Mouse (Mus musculus) myocyte (in vitro differentiated cells): ENCODE results near the gene Oprl1. TPM values are rescaled to one million over a fixed set of nuclear protein-coding genes. Genes with fewer than 3 reads are reported as not detected.

ENCODE experiments used
- H3K27me3 ChIP-seq: one replicate; pipeline ENCODE4 v1.6.1; 2011; ENCODE audit not compliant: control insufficient read depth, insufficient read depth, insufficient read length
- H3K36me3 ChIP-seq: one replicate; pipeline ENCODE4 v1.6.1; 2011; ENCODE audit not compliant: control insufficient read depth, insufficient read depth
- H3K4me2 ChIP-seq: one replicate; pipeline ENCODE4 v1.6.1; 2011; ENCODE audit warnings: low read depth, control low read depth
- H3K4me3 ChIP-seq: one replicate; pipeline ENCODE4 v1.5.1; 2011; ENCODE audit warnings: mild to moderate bottlenecking, control low read depth, moderate library complexity
- H3K79me2 ChIP-seq: one replicate; pipeline ENCODE4 v1.6.1; 2011; ENCODE audit not compliant: control insufficient read depth, insufficient read depth
- H3ac ChIP-seq: one replicate; pipeline ENCODE4 v1.6.1; 2011; ENCODE audit not compliant: control insufficient read depth, insufficient read length
- CEBPB ChIP-seq: IDR thresholded peaks from 2 replicates; pipeline ENCODE4 v1.6.1; 2011; ENCODE audit warnings: mild to moderate bottlenecking, moderate library complexity; ENCODE audit not compliant: poor library complexity, insufficient read depth, severe bottlenecking
- E2F4 ChIP-seq: IDR thresholded peaks from one replicate; pipeline ENCODE4 v1.6.1; 2011; ENCODE audit warnings: mild to moderate bottlenecking, control low read depth, moderate library complexity; ENCODE audit not compliant: insufficient read depth
- MAX ChIP-seq: IDR thresholded peaks from one replicate; pipeline ENCODE4 v1.6.1; 2011; ENCODE audit warnings: low read depth, mild to moderate bottlenecking, control low read depth
- MYOD1 ChIP-seq, 3 experiments: IDR thresholded peaks; one replicate each; pipeline ENCODE4 v1.6.1; 2011; ENCODE audit warnings: control low read depth in 2 of 3, low read depth in 2 of 3, mild to moderate bottlenecking in 2 of 3, moderate library complexity in 1 of 3; ENCODE audit not compliant: insufficient read length in 2 of 3, control insufficient read depth in 1 of 3
- MYOG ChIP-seq, 3 experiments: IDR thresholded peaks; one replicate each; pipeline ENCODE4 v1.6.1; 2011; ENCODE audit warnings: control low read depth in 2 of 3, low read depth in 2 of 3, mild to moderate bottlenecking in 2 of 3; ENCODE audit not compliant: insufficient read length in 2 of 3, control insufficient read depth in 1 of 3, insufficient read depth in 1 of 3
- POLR2A ChIP-seq: IDR thresholded peaks from one replicate; pipeline ENCODE4 v1.6.1; 2011; ENCODE audit warnings: low read depth, mild to moderate bottlenecking, control low read depth, moderate library complexity; ENCODE audit not compliant: insufficient read length
- POLR2AphosphoS2 ChIP-seq: IDR thresholded peaks from one replicate; pipeline ENCODE4 v1.6.1; 2011; ENCODE audit warnings: low read depth, control low read depth; ENCODE audit not compliant: insufficient read length
- REST ChIP-seq: IDR thresholded peaks from one replicate; pipeline ENCODE4 v1.6.1; 2011; ENCODE audit warnings: mild to moderate bottlenecking, control low read depth, moderate library complexity; ENCODE audit not compliant: insufficient read depth, insufficient read length
- SRF ChIP-seq: IDR thresholded peaks from one replicate; pipeline ENCODE4 v1.6.1; 2011; ENCODE audit warnings: low read depth; ENCODE audit not compliant: control insufficient read depth, insufficient read length
- TCF12 ChIP-seq: IDR thresholded peaks from one replicate; pipeline ENCODE4 v1.6.1; 2011; ENCODE audit warnings: mild to moderate bottlenecking, control low read depth; ENCODE audit not compliant: poor library complexity, insufficient read depth, severe bottlenecking
- TCF3 ChIP-seq: IDR thresholded peaks from one replicate; pipeline ENCODE4 v1.6.1; 2011; ENCODE audit warnings: low read depth, control low read depth; ENCODE audit not compliant: insufficient read length
- USF1 ChIP-seq: IDR thresholded peaks from one replicate; pipeline ENCODE4 v1.6.1; 2011; ENCODE audit warnings: low read depth, mild to moderate bottlenecking, control low read depth, moderate library complexity
- polyA plus RNA-seq: library from polyadenylated mRNA; unstranded; fragments of >200 nt; fragmentation: generic; extraction: Trizol; gene quantifications from one replicate; pipeline ENCODE4 v1.2.1, GENCODE M21; 2012; ENCODE audit warnings: missing spikeins

Oprl1 gene
- polyA plus RNA-seq, 1 experiment, result not detected

DNA sequence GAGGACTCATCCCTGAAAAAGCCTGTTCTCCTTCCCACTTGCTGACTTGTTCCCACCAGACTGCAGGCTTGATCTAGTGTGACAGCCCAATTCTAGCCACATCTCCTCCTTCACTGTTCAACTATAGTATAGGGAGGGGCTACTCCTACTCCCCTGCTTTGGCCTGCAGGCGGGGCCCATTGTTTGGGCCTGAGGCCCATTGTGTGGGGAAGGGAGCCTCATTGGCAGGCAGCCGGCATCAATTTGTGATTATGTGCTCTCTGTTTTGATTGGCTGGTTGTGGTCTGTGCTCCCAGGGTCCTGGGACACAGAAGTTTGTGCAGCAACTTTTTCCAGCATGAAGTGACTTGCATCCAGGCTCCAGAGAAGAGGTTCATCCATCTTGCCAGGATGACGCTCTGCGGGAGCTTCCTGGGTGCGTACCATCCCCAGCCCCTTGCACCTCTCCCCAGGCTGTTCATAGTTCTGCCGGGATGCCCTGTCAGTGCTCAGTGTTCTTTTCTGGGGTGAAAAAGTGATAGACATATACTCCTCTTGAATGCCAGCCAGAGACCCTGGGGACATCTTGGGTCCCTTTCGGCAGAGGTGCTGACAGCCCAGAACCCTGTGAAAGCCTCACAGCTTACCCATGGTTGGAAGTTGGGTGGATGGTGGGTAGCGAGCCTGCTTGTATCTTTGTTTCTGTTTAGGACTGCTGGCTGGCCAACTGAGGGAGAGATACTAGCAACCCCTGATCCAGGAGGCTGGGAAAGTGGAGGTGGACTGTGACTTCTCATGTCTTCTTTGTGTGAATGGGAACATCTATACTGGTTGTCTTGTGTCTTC is 48.4 kb downstream of the Oprl1 start, which contains the start of gene Myt1:
TSS of gene Myt1 (plus strand) at position 327 of the 825 bp plus-strand sequence.
- Histone ChIP-seq H3K79me2 (no peaks in the 10 kb centered on the region), H3K4me2 (no peak within 1 kb of the TSS), H3K36me3 (no peaks in the 10 kb centered on the region), H3K4me3 (no peak within 1 kb of the TSS), H3ac (no peak within 1 kb of the TSS), H3K27me3 (no peaks in the 10 kb centered on the region)
- TF ChIP-seq MYOD1 (IDR thresholded peaks at IDR 0.05; ENCODE audit: control insufficient read depth in 1 of 3, insufficient read length in 2 of 3, low read depth in 2 of 3) (no peak), USF1 (no peak), POLR2AphosphoS2 (no peak), CEBPB (no peak), TCF3 (no peak), E2F4 (no peak), REST (no peak), TCF12 (no peak)

DNA sequence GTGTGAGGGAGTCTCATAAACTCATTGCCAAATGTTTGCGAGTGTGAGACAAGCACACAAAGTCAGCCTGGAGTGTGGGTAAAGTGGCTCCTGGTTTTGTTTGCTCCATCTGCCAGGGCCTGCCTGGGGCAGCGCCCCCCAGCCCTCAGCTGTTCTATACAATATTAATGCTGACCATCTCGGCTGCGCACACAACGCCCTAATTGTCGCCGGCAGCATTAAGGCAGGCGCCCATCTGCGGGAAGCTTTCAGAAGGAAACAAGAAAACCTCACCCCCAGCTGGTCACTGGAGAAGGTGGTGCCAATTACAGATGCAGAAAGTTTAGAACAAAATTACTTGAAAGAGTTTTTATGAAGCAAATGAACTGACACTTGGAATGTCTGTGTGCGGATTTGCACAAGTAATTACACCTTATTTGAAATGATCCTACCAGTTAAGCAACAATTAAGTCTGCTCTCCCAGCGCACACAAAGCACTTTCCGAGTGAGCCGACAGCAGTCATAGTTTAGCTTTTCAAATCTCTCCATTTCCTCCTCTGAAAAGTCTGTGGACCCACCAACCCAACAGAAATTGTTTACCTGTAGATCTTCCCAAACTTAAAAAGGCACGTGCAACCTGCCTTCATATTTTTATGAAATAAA is 49.2 kb downstream of the Oprl1 start:
- H3K27me3 ChIP-seq, result no peaks in the 10 kb centered on the region

DNA sequence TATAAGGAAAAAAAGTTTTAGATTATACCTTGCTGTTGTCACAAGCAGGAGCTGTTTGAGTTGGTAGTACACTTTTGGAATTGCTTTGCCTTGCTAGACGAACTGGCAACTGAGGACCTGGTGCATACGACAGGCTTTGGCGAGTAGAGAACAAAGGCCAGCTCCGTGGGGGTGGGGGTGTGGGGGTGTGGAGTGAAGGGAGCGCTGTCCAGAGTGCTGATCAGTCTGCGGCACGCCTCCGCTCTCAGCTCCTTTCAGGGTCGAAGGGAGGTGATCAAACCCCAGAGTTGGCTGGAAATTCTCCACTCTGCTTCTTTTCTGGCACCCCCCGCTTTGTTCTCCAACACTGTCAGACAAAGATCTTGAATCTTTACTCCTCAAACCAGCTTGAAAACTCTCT is 49.8 kb downstream of the Oprl1 start:
- Histone ChIP-seq H3K79me2 (no peaks in the 10 kb centered on the region), H3K27me3 (no peaks in the 10 kb centered on the region), H3K36me3 (no peaks in the 10 kb centered on the region), H3K4me2 (no peak overlapping the region), H3ac (no peak overlapping the region), H3K4me3 (no peak overlapping the region)
- TF ChIP-seq E2F4 (no peak), MAX (no peak), TCF12 (no peak), MYOG (IDR thresholded peaks at IDR 0.05; ENCODE audit: control insufficient read depth in 1 of 3, insufficient read depth in 1 of 3, insufficient read length in 2 of 3, low read depth in 2 of 3) (no peak), SRF (no peak), POLR2A (no peak), REST (peak; percentile 90)

More for the DNA sequence above, 49.2 kb downstream of the Oprl1 start:
- Histone ChIP-seq H3K36me3 (no peaks in the 10 kb centered on the region), H3K4me3 (no peak overlapping the region), H3ac (no peak overlapping the region), H3K79me2 (no peaks in the 10 kb centered on the region), H3K4me2 (no peak overlapping the region)
- TF ChIP-seq MYOD1 (IDR thresholded peaks at IDR 0.05; ENCODE audit: control insufficient read depth in 1 of 3, insufficient read length in 2 of 3, low read depth in 2 of 3), result no peak
- TF ChIP-seq REST, result no peak
- TF ChIP-seq SRF, result no peak
- TF ChIP-seq TCF12, result no peak
- no peak for TF ChIP-seq POLR2AphosphoS2
- no peak for TF ChIP-seq MAX

DNA sequence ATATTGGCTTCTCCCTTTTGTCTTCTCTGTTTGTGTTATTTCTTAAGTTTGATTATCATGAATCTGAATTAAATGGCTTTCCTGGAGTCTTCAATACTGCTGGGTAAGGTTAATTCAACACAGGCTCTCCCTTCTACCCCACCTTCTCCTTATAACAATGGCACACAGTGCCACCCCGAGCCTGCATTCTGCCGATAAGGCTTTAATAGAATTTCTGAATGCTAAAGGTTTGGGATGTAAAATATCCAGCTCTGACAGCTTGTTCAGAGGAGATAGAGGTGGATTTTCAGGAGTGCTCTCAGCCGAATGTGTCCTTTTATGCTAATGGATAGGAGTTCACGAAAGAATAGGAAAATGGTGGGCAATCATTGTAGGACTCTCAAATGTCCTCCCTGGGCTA is 50.4 kb downstream of the Oprl1 start:
- no peaks in the 10 kb centered on the region for H3K79me2 ChIP-seq
- H3K27me3 ChIP-seq, result no peaks in the 10 kb centered on the region

More for the DNA sequence above, 50.4 kb downstream of the Oprl1 start:
- H3ac ChIP-seq, result no peak overlapping the region
- no peak overlapping the region for H3K4me3 ChIP-seq
- no peaks in the 10 kb centered on the region for H3K36me3 ChIP-seq
- H3K4me2 ChIP-seq, result no peak overlapping the region
- TF ChIP-seq POLR2A (no peak), TCF12 (no peak), MYOG (IDR thresholded peaks at IDR 0.05; ENCODE audit: control insufficient read depth in 1 of 3, insufficient read depth in 1 of 3, insufficient read length in 2 of 3, low read depth in 2 of 3) (no peak), REST (no peak), USF1 (no peak), SRF (no peak), POLR2AphosphoS2 (no peak)
